Mouse (Mus musculus): ENCODE data around the gene Myl3. TPM values are rescaled to one million over a fixed set of nuclear protein-coding genes. Genes with fewer than 3 reads are reported as not detected.

Gene Myl3
- polyA plus RNA-seq, 1 experiment = not detected

DNA sequence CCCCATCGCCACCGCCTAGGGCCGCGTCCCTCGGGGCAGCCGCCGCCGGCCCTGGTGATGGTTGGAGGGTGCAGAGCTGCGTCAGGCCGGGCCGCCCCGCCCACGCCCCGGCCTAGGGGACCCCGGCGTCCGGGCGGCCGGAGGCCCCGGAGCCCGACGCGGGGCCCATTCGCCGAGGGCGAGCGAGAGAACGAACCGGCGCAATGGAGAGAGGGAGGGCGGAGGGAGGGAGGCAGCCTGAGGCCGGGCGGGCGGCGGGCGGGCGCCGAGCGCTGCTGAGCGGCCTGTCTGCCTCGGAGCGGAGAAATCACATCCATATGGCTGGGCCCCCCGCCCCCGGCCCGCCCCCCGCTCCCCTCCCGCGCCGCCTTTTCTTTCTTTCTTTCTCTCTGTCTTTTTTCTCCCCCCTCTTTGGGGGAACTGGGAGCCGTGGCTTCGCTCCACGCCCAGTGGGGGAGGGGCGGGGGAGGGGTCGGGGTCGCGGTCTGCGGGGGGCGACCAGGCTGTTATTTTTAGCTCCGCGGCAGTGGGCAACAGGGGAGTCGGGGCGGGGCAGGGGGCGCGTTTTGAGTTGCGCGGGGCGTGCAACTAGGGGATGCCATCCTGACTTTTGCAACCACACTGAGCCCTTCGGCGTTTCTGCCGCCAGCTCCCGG lies 762 bp downstream of the Myl3 start:
- Histone ChIP-seq H3K27ac (ENCODE audit: insufficient read depth, low read depth, low read length) (no peak overlapping the region), H3K4me1 (ENCODE audit: control insufficient read depth, insufficient read depth, low read length) (no peaks in the 10 kb centered on the region), H3K4me3 (ENCODE audit: insufficient read depth, low read length) (peak overlapping the region; percentile 53)
- no peak for TF ChIP-seq CTCF (IDR thresholded peaks at IDR 0.05; ENCODE audit: low read depth, low read length)

DNA sequence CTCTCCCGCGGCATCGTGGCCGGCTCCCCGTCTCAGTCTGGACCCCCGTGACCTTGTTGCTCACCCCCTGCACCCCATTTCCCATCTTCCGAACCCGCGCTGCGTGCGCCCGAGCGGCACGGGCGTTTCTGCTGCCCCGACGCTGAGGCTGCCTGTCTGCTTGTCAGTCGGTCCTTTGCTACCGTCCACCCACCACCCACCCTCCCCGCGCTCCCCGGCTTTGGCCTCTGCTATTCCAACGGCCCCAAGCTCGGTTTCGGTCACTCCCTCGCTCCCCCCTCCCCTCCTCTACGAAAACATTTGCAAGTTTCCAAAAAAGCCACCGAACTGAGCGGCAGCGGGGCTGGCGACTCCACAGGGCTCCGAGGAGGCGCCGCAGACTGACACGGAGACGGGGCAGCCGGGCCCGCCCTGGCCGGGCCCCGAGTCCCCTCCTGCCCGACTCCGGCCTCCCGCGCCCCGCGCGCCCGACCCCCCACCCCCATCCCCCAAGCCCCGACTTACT lies 1.3 kb downstream of the Myl3 start:
- Histone ChIP-seq H3K4me1 (ENCODE audit: control insufficient read depth, insufficient read depth, low read length) (no peaks in the 10 kb centered on the region), H3K4me3 (ENCODE audit: insufficient read depth, low read length) (peak overlapping the region; percentile 53), H3K27ac (ENCODE audit: insufficient read depth, low read depth, low read length) (no peak overlapping the region)
- TF ChIP-seq CTCF (IDR thresholded peaks at IDR 0.05; ENCODE audit: low read depth, low read length) = no peak
- no peak for TF ChIP-seq POLR2A (IDR thresholded peaks at IDR 0.05; ENCODE audit: borderline replicate concordance, low read depth, low read length)

DNA sequence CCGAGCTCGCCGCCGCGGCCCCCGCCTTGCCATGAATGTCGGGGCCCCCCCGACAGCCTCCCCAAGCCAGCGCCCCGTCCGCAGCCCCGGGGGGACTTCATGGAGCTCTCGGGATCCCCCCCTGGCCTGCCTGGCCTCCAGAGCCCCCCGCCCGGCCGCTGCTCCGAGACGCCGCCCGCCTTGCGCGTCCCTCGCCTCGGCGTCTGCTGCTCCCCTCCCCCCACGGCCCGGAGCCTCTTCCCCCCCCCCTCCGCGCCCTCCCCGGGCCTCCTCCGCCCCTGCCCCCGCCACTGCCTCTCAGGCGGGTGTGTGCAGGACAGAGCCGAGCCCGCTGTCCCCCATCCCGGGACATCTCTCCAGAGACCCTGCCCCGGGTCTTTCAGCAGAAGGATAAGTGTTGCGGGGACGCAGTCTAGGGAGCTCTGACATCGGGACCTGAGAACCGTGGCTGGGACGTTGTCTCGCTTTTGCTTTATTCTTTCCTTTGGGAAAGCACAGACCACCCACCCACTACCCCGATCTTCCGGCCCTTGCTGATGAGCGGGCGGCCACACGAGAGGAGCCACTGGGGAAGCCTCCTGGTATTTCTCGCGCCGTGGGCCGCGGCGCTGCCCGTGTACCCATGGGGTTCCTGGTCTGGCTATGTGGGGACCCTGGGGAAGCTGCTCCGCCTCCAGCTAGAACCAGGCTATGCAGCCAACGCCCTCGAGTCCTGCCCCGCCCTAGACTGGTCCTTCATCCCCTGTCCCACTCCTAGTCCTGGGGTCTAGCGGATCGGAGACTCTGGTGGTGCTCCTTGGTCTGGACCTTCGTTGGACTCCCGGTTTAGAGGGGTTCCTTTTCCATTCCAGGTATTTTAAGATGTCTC lies 2.0 kb downstream of the Myl3 start:
- Histone ChIP-seq H3K4me3 (ENCODE audit: insufficient read depth, low read length) (no peak overlapping the region), H3K4me1 (ENCODE audit: control insufficient read depth, insufficient read depth, low read length) (no peaks in the 10 kb centered on the region), H3K27ac (ENCODE audit: insufficient read depth, low read depth, low read length) (no peak overlapping the region)
- TF ChIP-seq POLR2A (IDR thresholded peaks at IDR 0.05; ENCODE audit: borderline replicate concordance, low read depth, low read length) (no peak), CTCF (IDR thresholded peaks at IDR 0.05; ENCODE audit: low read depth, low read length) (no peak)

DNA sequence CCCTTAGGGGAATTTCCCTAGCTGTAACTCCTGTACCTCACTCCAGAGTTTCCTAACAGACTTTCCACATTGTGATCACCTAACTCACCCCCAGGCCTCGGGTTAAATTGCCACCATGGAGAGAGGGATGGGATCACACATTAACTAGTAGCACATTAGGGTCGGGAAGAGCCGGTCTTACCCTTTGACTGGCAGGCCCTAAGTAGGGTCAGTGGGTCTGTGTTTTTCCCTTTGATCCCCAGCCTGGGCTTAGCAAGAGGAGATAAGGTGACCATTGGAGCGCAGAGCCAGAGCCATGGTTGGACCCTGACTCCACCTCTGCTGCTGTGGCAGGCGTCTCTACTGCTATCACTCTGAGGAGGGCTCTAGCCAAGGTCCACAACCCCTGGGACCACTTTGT lies 4.1 kb downstream of the Myl3 start:
- no peaks in the 10 kb centered on the region for H3K4me1 ChIP-seq (ENCODE audit: control insufficient read depth, insufficient read depth, low read length)
- TF ChIP-seq CTCF (IDR thresholded peaks at IDR 0.05; ENCODE audit: low read depth, low read length) (no peak), POLR2A (IDR thresholded peaks at IDR 0.05; ENCODE audit: borderline replicate concordance, low read depth, low read length) (no peak)
- no peak overlapping the region for H3K4me3 ChIP-seq (ENCODE audit: insufficient read depth, low read length)

DNA sequence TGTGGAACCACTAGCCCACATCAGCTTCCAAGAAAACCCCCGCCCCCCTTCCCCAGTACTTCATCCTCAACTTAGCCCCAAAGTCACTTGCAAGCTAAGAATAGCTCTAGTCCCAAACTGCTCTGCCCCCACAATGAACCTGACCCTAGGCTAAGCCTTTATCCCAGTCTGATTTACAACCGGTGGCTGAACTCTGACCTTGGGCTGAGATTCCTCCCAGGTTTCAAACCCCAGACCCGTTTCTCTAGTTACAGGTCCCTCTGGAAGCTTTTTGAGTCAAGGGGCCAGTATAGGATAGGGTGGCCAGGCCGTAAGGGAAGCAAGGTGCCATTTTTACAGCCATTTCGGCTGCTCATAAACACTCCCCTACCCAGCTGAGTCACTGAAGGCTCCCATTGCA lies 4.6 kb downstream of the Myl3 start:
- Histone ChIP-seq H3K27ac (ENCODE audit: insufficient read depth, low read depth, low read length) (no peak overlapping the region), H3K4me3 (ENCODE audit: insufficient read depth, low read length) (no peak overlapping the region), H3K4me1 (ENCODE audit: control insufficient read depth, insufficient read depth, low read length) (no peaks in the 10 kb centered on the region)
- no peak for TF ChIP-seq POLR2A (IDR thresholded peaks at IDR 0.05; ENCODE audit: borderline replicate concordance, low read depth, low read length)
- no peak for TF ChIP-seq CTCF (IDR thresholded peaks at IDR 0.05; ENCODE audit: low read depth, low read length)

More for the DNA sequence above, 4.1 kb downstream of the Myl3 start:
- no peak overlapping the region for H3K27ac ChIP-seq (ENCODE audit: insufficient read depth, low read depth, low read length)

DNA sequence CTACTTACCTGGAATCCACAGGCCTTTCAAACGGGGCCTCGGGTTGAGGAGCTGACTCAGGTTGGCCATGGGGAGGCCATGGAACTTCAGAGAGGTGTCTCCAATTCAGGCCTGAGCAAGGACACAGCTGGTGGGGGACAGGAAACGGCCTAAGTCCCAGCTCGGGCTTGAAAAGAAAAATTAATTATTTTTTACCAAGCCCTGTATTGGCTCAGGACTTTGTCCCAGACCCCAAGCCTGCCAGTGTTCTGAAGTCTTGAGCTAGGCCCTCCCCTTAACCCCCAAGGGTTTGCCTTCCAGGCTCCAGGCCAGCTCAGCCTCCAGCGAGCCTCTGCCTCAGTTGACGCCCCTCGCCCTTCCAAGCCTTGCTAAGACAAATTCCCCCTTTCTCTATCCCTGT lies 5.3 kb downstream of the Myl3 start, which contains the start of gene Pth1r:
Gene Pth1r (minus strand): TSS at position 185 of the 400 bp plus-strand sequence.
- no peak within 1 kb of the TSS for H3K27ac ChIP-seq (ENCODE audit: insufficient read depth, low read depth, low read length)
- H3K4me1 ChIP-seq (ENCODE audit: control insufficient read depth, insufficient read depth, low read length) = no peaks in the 10 kb centered on the region
- TF ChIP-seq POLR2A (IDR thresholded peaks at IDR 0.05; ENCODE audit: borderline replicate concordance, low read depth, low read length) (no peak), CTCF (IDR thresholded peaks at IDR 0.05; ENCODE audit: low read depth, low read length) (no peak)
- H3K4me3 ChIP-seq (ENCODE audit: insufficient read depth, low read length) = no peak within 1 kb of the TSS

DNA sequence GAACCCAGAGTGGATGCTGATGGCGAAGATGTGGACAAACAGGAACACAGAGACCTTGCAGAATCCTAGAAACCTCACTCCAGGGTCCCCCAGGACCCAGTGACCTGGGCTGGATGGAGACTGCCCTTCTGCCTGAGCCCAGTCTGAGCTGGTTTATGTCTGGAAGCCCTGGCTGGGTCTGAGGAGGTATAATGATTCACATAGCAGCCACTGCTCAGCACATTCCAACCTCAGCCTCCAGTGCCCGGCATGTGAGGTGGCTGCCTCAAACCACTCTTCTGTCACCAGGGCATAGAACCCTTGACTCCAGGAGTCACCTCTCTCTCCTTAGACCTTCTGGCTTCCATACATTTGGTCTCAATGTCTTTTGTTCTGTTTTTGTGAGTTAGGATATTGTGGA lies 6.8 kb downstream of the Myl3 start:
- H3K27ac ChIP-seq (ENCODE audit: insufficient read depth, low read depth, low read length) = no peak overlapping the region
- TF ChIP-seq POLR2A (IDR thresholded peaks at IDR 0.05; ENCODE audit: borderline replicate concordance, low read depth, low read length) (no peak), CTCF (IDR thresholded peaks at IDR 0.05; ENCODE audit: low read depth, low read length) (no peak)
- H3K4me3 ChIP-seq (ENCODE audit: insufficient read depth, low read length) = no peak overlapping the region
- H3K4me1 ChIP-seq (ENCODE audit: control insufficient read depth, insufficient read depth, low read length) = no peaks in the 10 kb centered on the region

DNA sequence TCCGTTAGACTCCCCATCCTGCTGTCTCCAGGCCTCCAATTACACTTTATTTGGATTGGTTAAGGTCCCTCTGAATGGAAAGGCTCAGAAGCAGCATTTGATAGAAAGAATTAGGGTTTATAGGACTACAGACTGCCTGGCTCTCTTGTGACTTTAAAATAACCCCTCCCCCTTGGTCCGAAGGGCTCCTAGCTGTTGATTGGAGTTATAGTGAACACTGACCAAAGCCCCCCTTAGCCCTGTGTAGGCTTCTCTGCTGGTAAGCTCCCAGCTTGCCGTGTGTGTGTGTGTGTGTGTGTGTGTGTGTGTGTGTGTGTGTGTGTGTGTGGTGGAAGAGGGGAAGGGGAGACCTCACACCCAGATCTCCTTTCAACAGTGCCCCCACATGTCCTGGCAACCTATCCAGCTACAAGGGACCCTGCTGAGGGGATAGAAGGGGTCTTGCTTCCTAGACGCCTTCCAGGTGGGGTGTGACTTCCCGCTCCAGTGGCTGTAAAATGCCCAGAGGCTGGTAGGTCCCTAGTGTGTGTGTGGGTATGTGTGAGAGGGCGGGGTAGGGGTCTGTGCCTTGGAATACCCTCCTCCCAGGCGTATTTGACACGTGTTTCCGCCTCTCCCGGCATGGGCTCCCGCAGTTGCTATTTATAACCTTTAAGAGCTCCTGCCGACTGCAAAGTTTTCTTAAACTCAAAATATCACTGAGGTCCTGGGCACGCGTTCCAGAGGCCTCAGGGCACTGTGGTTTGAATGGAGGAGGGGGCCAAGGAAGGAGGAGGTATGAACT lies 8.9 kb downstream of the Myl3 start:
- Histone ChIP-seq H3K27ac (ENCODE audit: insufficient read depth, low read depth, low read length) (no peak overlapping the region), H3K4me1 (ENCODE audit: control insufficient read depth, insufficient read depth, low read length) (no peaks in the 10 kb centered on the region), H3K4me3 (ENCODE audit: insufficient read depth, low read length) (no peak overlapping the region)
- TF ChIP-seq CTCF (IDR thresholded peaks at IDR 0.05; ENCODE audit: low read depth, low read length) = no peak
- no peak for TF ChIP-seq POLR2A (IDR thresholded peaks at IDR 0.05; ENCODE audit: borderline replicate concordance, low read depth, low read length)

DNA sequence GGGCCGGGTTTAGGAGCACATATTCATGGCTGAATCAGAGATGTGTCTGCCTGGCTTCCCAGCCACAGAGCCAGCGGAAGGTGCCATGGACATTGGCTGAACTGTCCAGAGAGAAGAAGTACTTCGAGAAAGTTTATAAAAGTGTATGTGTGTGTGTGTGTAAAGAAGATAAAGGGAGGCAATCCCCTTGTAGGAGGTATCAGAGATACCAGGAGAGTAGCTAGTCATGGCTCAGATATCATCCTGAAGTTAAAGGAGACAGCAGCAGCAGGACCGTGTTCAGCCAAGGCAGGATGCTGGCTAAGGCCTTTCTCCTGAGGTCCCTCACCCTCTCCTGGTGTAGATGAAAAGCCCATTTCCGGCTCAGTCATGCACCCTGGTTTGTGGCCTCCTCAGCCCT lies 9.8 kb downstream of the Myl3 start:
- Histone ChIP-seq H3K4me1 (ENCODE audit: control insufficient read depth, insufficient read depth, low read length) (no peaks in the 10 kb centered on the region), H3K27ac (ENCODE audit: insufficient read depth, low read depth, low read length) (no peak overlapping the region), H3K4me3 (ENCODE audit: insufficient read depth, low read length) (no peak overlapping the region)
- TF ChIP-seq POLR2A (IDR thresholded peaks at IDR 0.05; ENCODE audit: borderline replicate concordance, low read depth, low read length) (no peak), CTCF (IDR thresholded peaks at IDR 0.05; ENCODE audit: low read depth, low read length) (no peak)
